Mouse (Mus musculus): ENCODE results near the gene Bean1. TPM values are rescaled to one million over a fixed set of nuclear protein-coding genes. Genes with fewer than 3 reads are reported as not detected.

Gene Bean1
- polyA plus RNA-seq (2021; fragmentation: Nextera tagmentation): 2.6 and 10.0 TPM in 2 replicates
- long read RNA-seq, experiment 1, partial matches to known transcripts: 0 of 1 reads
- long read RNA-seq, experiment 1, other reads (novel, unspliced or antisense): 1 of 1 reads
- long read RNA-seq, experiment 2, partial matches to known transcripts: 0 of 7 reads
- long read RNA-seq, experiment 2, other reads (novel, unspliced or antisense): 7 of 7 reads

GRCm38 (mm10) chr8:104170118-104171049, at the start of gene Bean1:
Gene Bean1, plus strand, starts transcription at chr8:104170442.

DNA sequence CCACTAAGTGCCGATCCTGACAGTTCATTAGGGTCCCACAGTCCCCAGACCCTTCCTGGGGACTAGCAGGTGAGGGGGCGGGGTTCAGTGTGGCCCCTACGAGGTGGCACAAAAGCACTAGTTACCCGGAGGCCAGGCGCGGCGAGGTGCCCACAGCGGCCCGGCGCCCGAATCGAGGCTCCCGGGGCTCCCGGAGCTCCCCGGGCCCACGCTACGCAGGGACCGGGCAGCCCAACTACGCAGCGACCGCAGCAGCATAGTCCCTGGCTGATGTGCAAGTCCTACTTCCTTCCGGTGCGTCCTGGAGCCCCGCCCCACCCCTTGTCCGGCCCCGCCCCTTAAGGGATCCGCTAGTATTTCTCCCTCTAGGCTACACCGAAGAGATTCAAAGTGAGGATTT, 78.0 kb downstream of the Bean1 start, which contains the start of gene Tk2:
Gene Tk2, minus strand, starts transcription at position 283 of the 400 bp plus-strand sequence.

DNA sequence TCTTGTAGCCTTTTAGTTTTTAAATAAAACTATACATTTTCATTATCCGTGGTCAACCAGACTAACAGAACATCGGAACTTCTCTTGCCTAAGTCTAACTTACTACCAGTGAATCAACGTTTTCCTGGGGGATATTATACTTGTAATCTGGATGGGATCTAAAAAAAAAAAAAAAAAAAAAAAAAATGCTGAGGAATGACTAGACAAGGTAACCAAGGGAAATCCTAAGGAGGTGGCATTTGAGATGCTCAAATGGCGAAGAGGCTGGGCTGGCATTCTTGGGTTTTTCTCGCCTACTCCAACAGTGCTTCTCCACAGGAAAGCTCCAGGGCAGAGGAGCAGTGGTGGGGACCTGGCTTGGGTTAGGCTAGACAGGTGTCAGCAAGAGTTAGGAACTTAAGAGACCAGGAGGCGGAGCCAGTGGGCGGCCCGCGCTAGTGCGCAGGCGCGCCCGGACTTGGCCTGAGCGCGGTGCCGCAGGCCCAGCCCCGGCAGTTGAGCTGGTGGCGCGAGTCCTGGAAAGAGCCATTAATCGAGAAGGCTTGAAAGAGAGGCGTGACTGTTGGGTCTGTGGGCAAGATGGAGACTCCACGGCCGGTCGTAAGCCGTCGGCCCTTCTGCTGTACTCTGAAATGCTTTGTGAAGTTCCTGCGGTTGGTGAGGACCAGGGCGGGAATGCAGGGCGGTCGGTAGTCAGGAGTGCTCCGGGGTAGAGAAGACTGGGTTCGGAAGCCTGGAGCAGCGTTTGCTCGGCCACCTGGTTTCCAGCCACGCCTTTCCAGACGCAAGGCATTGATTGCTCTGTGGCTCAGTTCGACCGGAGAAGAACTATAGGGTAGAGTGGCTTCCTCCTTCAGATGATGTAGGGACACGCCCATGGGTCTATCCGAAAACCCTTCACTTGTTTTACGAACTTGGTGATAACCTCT, 80.5 kb downstream of the Bean1 start, which contains the start of gene Cklf:
Gene Cklf, plus strand, starts transcription at position 423 of the 929 bp plus-strand sequence.

Other genes with a start within 250 kb of the Bean1 start
- gene Cdh5, start 68.8 kb upstream of the Bean1 start, polyA plus RNA-seq (2021; fragmentation: Nextera tagmentation): 1.0 and 1.9 TPM in 2 replicates
- 25.3 and 28.2 TPM in 2 replicates for gene Tk2, start 78.1 kb downstream of the Bean1 start, polyA plus RNA-seq (2021; fragmentation: Nextera tagmentation)
- gene Cklf, start 80.4 kb downstream of the Bean1 start, polyA plus RNA-seq (2021; fragmentation: Nextera tagmentation): 6.6 and 8.2 TPM in 2 replicates
- gene Cmtm2a, start 122.7 kb downstream of the Bean1 start, polyA plus RNA-seq (2021; fragmentation: Nextera tagmentation): not detected in 2 replicates
- not detected in 2 replicates for gene Gm45711, start 139.6 kb downstream of the Bean1 start, polyA plus RNA-seq (2021; fragmentation: Nextera tagmentation)
- not detected in 2 replicates for gene Cmtm1, start 139.7 kb downstream of the Bean1 start, polyA plus RNA-seq (2021; fragmentation: Nextera tagmentation)
- not detected in 2 replicates for gene Gm11020, start 151.1 kb downstream of the Bean1 start, polyA plus RNA-seq (2021; fragmentation: Nextera tagmentation)
- gene Cmtm2b, start 151.8 kb downstream of the Bean1 start, polyA plus RNA-seq (2021; fragmentation: Nextera tagmentation): not detected in 2 replicates
- gene Cmtm3, start 169.0 kb downstream of the Bean1 start, polyA plus RNA-seq (2021; fragmentation: Nextera tagmentation): 8.1 and 14.0 TPM in 2 replicates
- 8.0 and 9.4 TPM in 2 replicates for gene Cmtm4, start 225.4 kb downstream of the Bean1 start, polyA plus RNA-seq (2021; fragmentation: Nextera tagmentation)